Mouse (Mus musculus): ENCODE data around the gene Ankrd34a.

DNA sequence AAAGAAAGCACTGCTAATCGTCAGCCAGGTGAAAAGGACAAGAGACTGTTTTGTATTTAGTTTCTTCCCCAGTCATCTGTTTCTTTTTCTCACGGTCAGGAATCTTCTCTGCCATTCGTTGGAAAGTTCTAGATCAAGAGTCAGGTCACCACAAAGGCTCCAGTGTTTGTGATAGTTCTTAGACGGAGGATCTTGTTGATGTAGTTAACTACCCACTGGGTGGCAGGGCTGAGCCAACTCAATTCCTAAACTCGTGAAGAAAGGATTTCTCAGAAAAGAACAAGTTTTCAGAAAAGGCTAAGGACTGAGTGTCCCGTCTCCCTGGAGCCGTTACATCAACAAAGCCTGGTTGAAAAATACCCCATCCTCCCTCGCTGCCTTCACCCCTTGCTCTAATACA is 45.2 kb upstream of the Ankrd34a start:
- TF ChIP-seq CTCF (IDR thresholded peaks at IDR 0.05; ENCODE audit: borderline replicate concordance, insufficient read depth, low read length) (no peak), POLR2A (IDR thresholded peaks at IDR 0.05; ENCODE audit: low read depth, low read length) (no peak)
